Mouse (Mus musculus): Measurements from ENCODE around the gene Smpd4. TPM values are rescaled to one million over a fixed set of nuclear protein-coding genes. Genes with fewer than 3 reads are reported as not detected.
"Not testable (repeated sequence)": the region's sequence is repeated elsewhere in the genome, so short reads cannot be mapped to it uniquely, and the experiment has no call there.

Smpd4 gene
- polyA plus RNA-seq, 1 experiment = 134 TPM

- H3K27me3 ChIP-seq (ENCODE audit: control insufficient read depth, insufficient read depth, low read length) = no peaks in the 10 kb centered on the region
- WGBS = 64% methylated on average over 3 of the region's 3 CpGs
- no peaks in the 10 kb centered on the region for H3K36me3 ChIP-seq (ENCODE audit: control insufficient read depth, insufficient read depth, low read length)
- H3K4me1 ChIP-seq (replicated peaks; ENCODE audit: control insufficient read depth, insufficient read depth, low read length) = no peaks in the 10 kb centered on the region
- no peak for DNase-seq
- TF ChIP-seq POLR2A (IDR thresholded peaks at IDR 0.05; ENCODE audit: control insufficient read depth, extremely low read depth, insufficient read depth, low read length, poor library complexity) = no peak
- no peak for TF ChIP-seq CTCF (IDR thresholded peaks at IDR 0.05; ENCODE audit: borderline replicate concordance, control insufficient read depth, extremely low read depth, insufficient read depth, low read length, poor library complexity)
- no peak overlapping the region for H3K27ac ChIP-seq (ENCODE audit: control insufficient read depth, insufficient read depth, low read length)
- no peak overlapping the region for H3K4me3 ChIP-seq (ENCODE audit: control insufficient read depth, insufficient read depth, low read length)
Measured at GRCm38 (mm10) chr16:17600944-17601562, 18.1 kb upstream of the Smpd4 start.

- Histone ChIP-seq H3K4me3 (ENCODE audit: control insufficient read depth, insufficient read depth, low read length) (no peak overlapping the region), H3K4me1 (replicated peaks; ENCODE audit: control insufficient read depth, insufficient read depth, low read length) (no peaks in the 10 kb centered on the region), H3K36me3 (ENCODE audit: control insufficient read depth, insufficient read depth, low read length) (no peaks in the 10 kb centered on the region), H3K27ac (ENCODE audit: control insufficient read depth, insufficient read depth, low read length) (no peak overlapping the region), H3K27me3 (ENCODE audit: control insufficient read depth, insufficient read depth, low read length) (no peaks in the 10 kb centered on the region)
- TF ChIP-seq CTCF (IDR thresholded peaks at IDR 0.05; ENCODE audit: borderline replicate concordance, control insufficient read depth, extremely low read depth, insufficient read depth, low read length, poor library complexity) (no peak), POLR2A (IDR thresholded peaks at IDR 0.05; ENCODE audit: control insufficient read depth, extremely low read depth, insufficient read depth, low read length, poor library complexity) (no peak)
- 80% methylated on average over 4 of the region's 4 CpGs for WGBS
- no peak for DNase-seq
Measured at GRCm38 (mm10) chr16:17604941-17605340, 14.2 kb upstream of the Smpd4 start.

GRCm38 (mm10) chr16:17605684-17606083 lies 13.5 kb upstream of the Smpd4 start:
- DNase-seq = no peak
- 87% methylated on average over 5 of the region's 5 CpGs for WGBS
- Histone ChIP-seq H3K27me3 (ENCODE audit: control insufficient read depth, insufficient read depth, low read length) (no peaks in the 10 kb centered on the region), H3K4me3 (ENCODE audit: control insufficient read depth, insufficient read depth, low read length) (no peak overlapping the region), H3K4me1 (replicated peaks; ENCODE audit: control insufficient read depth, insufficient read depth, low read length) (no peaks in the 10 kb centered on the region), H3K36me3 (ENCODE audit: control insufficient read depth, insufficient read depth, low read length) (no peaks in the 10 kb centered on the region), H3K27ac (ENCODE audit: control insufficient read depth, insufficient read depth, low read length) (no peak overlapping the region)
- no peak for TF ChIP-seq POLR2A (IDR thresholded peaks at IDR 0.05; ENCODE audit: control insufficient read depth, extremely low read depth, insufficient read depth, low read length, poor library complexity)
- TF ChIP-seq CTCF (IDR thresholded peaks at IDR 0.05; ENCODE audit: borderline replicate concordance, control insufficient read depth, extremely low read depth, insufficient read depth, low read length, poor library complexity) = no peak

GRCm38 (mm10) chr16:17611383-17611782 lies 7.8 kb upstream of the Smpd4 start:
- DNase-seq = no peak
- Histone ChIP-seq H3K36me3 (ENCODE audit: control insufficient read depth, insufficient read depth, low read length) (no peaks in the 10 kb centered on the region), H3K4me3 (ENCODE audit: control insufficient read depth, insufficient read depth, low read length) (no peak overlapping the region), H3K27me3 (ENCODE audit: control insufficient read depth, insufficient read depth, low read length) (no peaks in the 10 kb centered on the region), H3K4me1 (replicated peaks; ENCODE audit: control insufficient read depth, insufficient read depth, low read length) (no peaks in the 10 kb centered on the region), H3K27ac (ENCODE audit: control insufficient read depth, insufficient read depth, low read length) (no peak overlapping the region)
- TF ChIP-seq POLR2A (IDR thresholded peaks at IDR 0.05; ENCODE audit: control insufficient read depth, extremely low read depth, insufficient read depth, low read length, poor library complexity) = no peak
- TF ChIP-seq CTCF (IDR thresholded peaks at IDR 0.05; ENCODE audit: borderline replicate concordance, control insufficient read depth, extremely low read depth, insufficient read depth, low read length, poor library complexity) = no peak
- WGBS = 61% methylated on average over 4 of the region's 4 CpGs

GRCm38 (mm10) chr16:17614740-17615139 lies 4.4 kb upstream of the Smpd4 start:
- H3K27me3 ChIP-seq (ENCODE audit: control insufficient read depth, insufficient read depth, low read length); H3K27ac ChIP-seq (ENCODE audit: control insufficient read depth, insufficient read depth, low read length); H3K36me3 ChIP-seq (ENCODE audit: control insufficient read depth, insufficient read depth, low read length); H3K4me1 ChIP-seq (replicated peaks; ENCODE audit: control insufficient read depth, insufficient read depth, low read length); H3K4me3 ChIP-seq (ENCODE audit: control insufficient read depth, insufficient read depth, low read length); DNase-seq: not testable (repeated sequence)
- WGBS = 90% methylated on average over 6 of the region's 6 CpGs

- 51% methylated on average over 5 of the region's 5 CpGs for WGBS
Measured at GRCm38 (mm10) chr16:17616212-17616611, 2.9 kb upstream of the Smpd4 start.

GRCm38 (mm10) chr16:17617922-17618565 lies 1.1 kb upstream of the Smpd4 start:
- peaks cover 4% of the 10 kb centered on the region for H3K36me3 ChIP-seq (ENCODE audit: control insufficient read depth, insufficient read depth, low read length)
- no peak overlapping the region for H3K27ac ChIP-seq (ENCODE audit: control insufficient read depth, insufficient read depth, low read length)
- 26% methylated on average over 13 of the region's 13 CpGs for WGBS
- H3K27me3 ChIP-seq (ENCODE audit: control insufficient read depth, insufficient read depth, low read length) = no peaks in the 10 kb centered on the region
- H3K4me3 ChIP-seq (ENCODE audit: control insufficient read depth, insufficient read depth, low read length) = no peak overlapping the region
- peaks cover 4% of the 10 kb centered on the region for H3K4me1 ChIP-seq (replicated peaks; ENCODE audit: control insufficient read depth, insufficient read depth, low read length)
- TF ChIP-seq POLR2A (IDR thresholded peaks at IDR 0.05; ENCODE audit: control insufficient read depth, extremely low read depth, insufficient read depth, low read length, poor library complexity) (no peak), CTCF (IDR thresholded peaks at IDR 0.05; ENCODE audit: borderline replicate concordance, control insufficient read depth, extremely low read depth, insufficient read depth, low read length, poor library complexity) (peak; percentile 87; the same call in 1 of the 2 replicates)
- peak; percentile 65 for DNase-seq

More at GRCm38 (mm10) chr16:17616212-17616611, 2.9 kb upstream of the Smpd4 start:
- Histone ChIP-seq H3K4me3 (ENCODE audit: control insufficient read depth, insufficient read depth, low read length) (no peak overlapping the region), H3K36me3 (ENCODE audit: control insufficient read depth, insufficient read depth, low read length) (no peaks in the 10 kb centered on the region), H3K27ac (ENCODE audit: control insufficient read depth, insufficient read depth, low read length) (no peak overlapping the region), H3K27me3 (ENCODE audit: control insufficient read depth, insufficient read depth, low read length) (no peaks in the 10 kb centered on the region), H3K4me1 (replicated peaks; ENCODE audit: control insufficient read depth, insufficient read depth, low read length) (peaks cover 4% of the 10 kb centered on the region)
- no peak for TF ChIP-seq CTCF (IDR thresholded peaks at IDR 0.05; ENCODE audit: borderline replicate concordance, control insufficient read depth, extremely low read depth, insufficient read depth, low read length, poor library complexity)
- no peak for TF ChIP-seq POLR2A (IDR thresholded peaks at IDR 0.05; ENCODE audit: control insufficient read depth, extremely low read depth, insufficient read depth, low read length, poor library complexity)
- DNase-seq = no peak

All from thymus, adult 2 months (tissue).